Mouse (Mus musculus): ENCODE measurements around the gene Ear6.
A peak's percentile ranks its signal among the peaks of the same experiment; 100 is the strongest.

Ear6 gene

GRCm38 (mm10) chr14:51893809-51894208 is 40.3 kb downstream of the Ear6 start:
- no peak for DNase-seq (ENCODE audit: low read depth)

- no peak for DNase-seq (ENCODE audit: low read depth)
Observed at GRCm38 (mm10) chr14:51895071-51895470, 41.6 kb downstream of the Ear6 start.

- DNase-seq (ENCODE audit: low read depth): no peak
Observed at GRCm38 (mm10) chr14:51896019-51896418, 42.5 kb downstream of the Ear6 start.

- DNase-seq (ENCODE audit: low read depth): no peak
Observed at GRCm38 (mm10) chr14:51896539-51897170, 43.2 kb downstream of the Ear6 start.

- DNase-seq (ENCODE audit: low read depth): no peak
Observed at GRCm38 (mm10) chr14:51899351-51899750, 45.9 kb downstream of the Ear6 start.

- DNase-seq (ENCODE audit: low read depth): peak; percentile 77
Observed at GRCm38 (mm10) chr14:51902806-51903710, 49.6 kb downstream of the Ear6 start.

GRCm38 (mm10) chr14:51903782-51904181 is 50.3 kb downstream of the Ear6 start:
- DNase-seq (ENCODE audit: low read depth): no peak

All from NIH3T3 (cell line).